Mouse (Mus musculus): Measurements from ENCODE around the gene Dhx38.

DNA sequence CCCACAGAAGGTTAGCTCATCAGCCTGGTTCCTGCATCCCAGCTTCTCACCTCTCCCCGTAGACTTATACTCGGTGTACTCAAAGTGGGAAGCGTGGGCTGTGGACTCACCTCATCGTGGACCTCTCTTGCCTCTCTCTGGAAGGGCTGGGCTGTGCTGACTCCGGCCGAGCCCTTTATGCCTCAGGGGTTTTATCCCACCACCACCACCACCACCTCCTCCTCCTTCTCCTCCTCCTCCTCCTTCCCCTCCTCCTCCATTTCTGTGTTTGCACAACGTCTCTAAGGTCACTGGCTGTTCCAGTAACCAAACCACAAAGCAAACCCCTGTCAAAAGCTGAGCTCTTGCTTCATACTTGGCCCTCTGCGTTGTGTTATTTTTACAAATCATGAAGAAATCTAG lies 13.2 kb upstream of the Dhx38 start, which contains the start of gene Hp:
- TF ChIP-seq POLR2A (IDR thresholded peaks at IDR 0.05; ENCODE audit: low read depth, low read length) (no peak), CTCF (IDR thresholded peaks at IDR 0.05; ENCODE audit: extremely low read depth, insufficient read length, insufficient replicate concordance, low read depth, low read length) (no peak)
